Mouse (Mus musculus): ENCODE results near the gene Pxt1. TPM values are rescaled to one million over a fixed set of nuclear protein-coding genes. Genes with fewer than 3 reads are reported as not detected.
A peak's percentile ranks its signal among the peaks of the same experiment; 100 is the strongest.

Pxt1 gene
- total RNA-seq, 2 experiments from 2014 or later = 0.59 to 0.67 TPM

- no peak for DNase-seq (ENCODE audit: low spot score in 2 of 2)
Observed at GRCm38 (mm10) chr17:28915060-28915628, 28.5 kb downstream of the Pxt1 start, which contains the start of gene 4930539E08Rik. TSS of gene 4930539E08Rik (minus strand) at chr17:28915324.

- no peak for DNase-seq (ENCODE audit: low spot score in 2 of 2)
Observed at GRCm38 (mm10) chr17:28913940-28914339, 29.7 kb downstream of the Pxt1 start.

- DNase-seq (ENCODE audit: low spot score in 2 of 2) = no peak
Observed at GRCm38 (mm10) chr17:28913200-28913599, 30.4 kb downstream of the Pxt1 start.

- no peak for DNase-seq (ENCODE audit: low spot score in 2 of 2)
Observed at GRCm38 (mm10) chr17:28910139-28910538, 33.5 kb downstream of the Pxt1 start.

GRCm38 (mm10) chr17:28909252-28909941 is 34.2 kb downstream of the Pxt1 start:
- DNase-seq (ENCODE audit: low spot score in 2 of 2) = peak in 1 of 2 experiments; percentile 43

- no peak for DNase-seq (ENCODE audit: low spot score in 2 of 2)
Observed at GRCm38 (mm10) chr17:28907959-28908358, 35.7 kb downstream of the Pxt1 start.

GRCm38 (mm10) chr17:28905377-28905916 is 38.2 kb downstream of the Pxt1 start:
- no peak for DNase-seq (ENCODE audit: low spot score in 2 of 2)

- peak; percentile 52 to 65 for DNase-seq (ENCODE audit: low spot score in 2 of 2)
Observed at GRCm38 (mm10) chr17:28904546-28905376, 38.9 kb downstream of the Pxt1 start.

GRCm38 (mm10) chr17:28901559-28901958 is 42.1 kb downstream of the Pxt1 start:
- DNase-seq (ENCODE audit: low spot score in 2 of 2) = no peak

- DNase-seq (ENCODE audit: low spot score in 2 of 2) = no peak
Observed at GRCm38 (mm10) chr17:28899427-28899826, 44.2 kb downstream of the Pxt1 start.

- no peak for DNase-seq (ENCODE audit: low spot score in 2 of 2)
Observed at GRCm38 (mm10) chr17:28898249-28898648, 45.4 kb downstream of the Pxt1 start.

- DNase-seq (ENCODE audit: low spot score in 2 of 2) = no peak
Observed at GRCm38 (mm10) chr17:28897817-28898216, 45.8 kb downstream of the Pxt1 start.

- DNase-seq (ENCODE audit: low spot score in 2 of 2) = no peak
Observed at GRCm38 (mm10) chr17:28896095-28896780, 47.4 kb downstream of the Pxt1 start.

- DNase-seq (ENCODE audit: low spot score in 2 of 2) = no peak
Observed at GRCm38 (mm10) chr17:28895217-28895875, 48.3 kb downstream of the Pxt1 start.

- no peak for DNase-seq (ENCODE audit: low spot score in 2 of 2)
Observed at GRCm38 (mm10) chr17:28894050-28894767, 49.4 kb downstream of the Pxt1 start.

- no peak for DNase-seq (ENCODE audit: low spot score in 2 of 2)
Observed at GRCm38 (mm10) chr17:28886266-28886665, 57.4 kb downstream of the Pxt1 start.

- DNase-seq (ENCODE audit: low spot score in 2 of 2) = no peak
Observed at GRCm38 (mm10) chr17:28885231-28885630, 58.4 kb downstream of the Pxt1 start.
